Mouse (Mus musculus): ENCODE measurements around the gene Ap1m1. TPM values are rescaled to one million over a fixed set of nuclear protein-coding genes. Genes with fewer than 3 reads are reported as not detected.

Ap1m1 gene
- polyA plus RNA-seq, 1 experiment from 2014 or later, result 211 TPM

GRCm38 (mm10) chr8:72261019-72261418 is 21.2 kb downstream of the Ap1m1 start:
- Histone ChIP-seq H3K27ac (no peak overlapping the region), H3K36me3 (ENCODE audit: poor library complexity, severe bottlenecking) (peaks cover 9% of the 10 kb centered on the region), H3K27me3 (no peaks in the 10 kb centered on the region), H3K4me2 (no peak overlapping the region), H3K9me3 (replicated peaks) (no peaks in the 10 kb centered on the region), H3K4me3 (no peak overlapping the region), H3K9ac (no peak overlapping the region), H3K4me1 (no peaks in the 10 kb centered on the region)
- WGBS, result 32% methylated on average over 2 of the region's 2 CpGs
- ATAC-seq, result peak; percentile 67

DNA sequence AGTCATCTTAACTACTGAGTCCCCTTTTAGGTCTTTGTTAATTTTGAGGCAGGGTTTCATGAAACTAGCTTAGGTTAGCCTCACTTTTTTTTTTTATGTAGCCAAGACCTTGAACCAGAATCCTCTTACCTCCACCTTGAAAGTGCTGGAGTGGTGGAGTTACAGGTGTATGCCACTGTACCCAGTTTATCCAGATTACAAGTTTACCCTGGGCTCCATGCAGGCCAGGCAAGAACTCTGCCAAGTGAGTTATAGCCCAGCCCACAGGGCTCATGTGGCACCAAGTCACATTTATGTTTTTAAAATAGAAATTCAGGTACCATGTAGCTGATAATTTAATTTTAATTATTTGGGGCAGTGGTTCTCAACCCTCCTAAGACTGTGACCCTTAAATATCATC is 21.6 kb downstream of the Ap1m1 start:
- no peaks in the 10 kb centered on the region for H3K9me3 ChIP-seq (replicated peaks)
- H3K36me3 ChIP-seq (ENCODE audit: poor library complexity, severe bottlenecking), result peaks cover 9% of the 10 kb centered on the region
- H3K27me3 ChIP-seq, result no peaks in the 10 kb centered on the region
- no peak overlapping the region for H3K4me3 ChIP-seq
- H3K4me1 ChIP-seq, result no peaks in the 10 kb centered on the region
- H3K27ac ChIP-seq, result no peak overlapping the region
- ATAC-seq, result no peak
- no peak overlapping the region for H3K4me2 ChIP-seq
- H3K9ac ChIP-seq, result no peak overlapping the region

DNA sequence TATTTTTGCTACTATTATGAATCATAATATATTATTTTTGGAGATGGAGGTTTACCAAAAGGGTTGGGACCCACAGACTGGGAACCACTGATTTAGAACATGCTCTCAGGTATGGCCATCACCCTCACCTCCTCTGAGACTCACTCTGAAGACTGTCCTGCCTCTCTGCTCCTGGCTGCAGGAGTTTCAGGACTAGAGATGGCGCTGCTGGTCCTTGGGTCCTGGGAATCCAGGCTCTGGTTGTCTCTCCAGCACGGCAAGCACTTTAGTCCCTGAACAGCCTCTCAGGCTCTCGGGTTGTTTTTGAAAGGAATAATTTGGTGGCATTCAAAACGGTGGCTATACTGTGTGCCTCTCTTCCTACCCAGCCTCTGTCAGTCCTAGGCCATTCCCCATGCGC is 22.1 kb downstream of the Ap1m1 start:
- Histone ChIP-seq H3K36me3 (ENCODE audit: poor library complexity, severe bottlenecking) (peaks cover 5% of the 10 kb centered on the region), H3K4me3 (no peak overlapping the region), H3K9ac (no peak overlapping the region), H3K4me2 (no peak overlapping the region), H3K27ac (no peak overlapping the region), H3K4me1 (no peaks in the 10 kb centered on the region), H3K9me3 (replicated peaks) (0 out of 2 replicates have a peak, but pooled peaks cover 3% of the 10 kb centered on the region), H3K27me3 (no peaks in the 10 kb centered on the region)
- 44% methylated on average over 5 of the region's 5 CpGs for WGBS
- no peak for ATAC-seq

DNA sequence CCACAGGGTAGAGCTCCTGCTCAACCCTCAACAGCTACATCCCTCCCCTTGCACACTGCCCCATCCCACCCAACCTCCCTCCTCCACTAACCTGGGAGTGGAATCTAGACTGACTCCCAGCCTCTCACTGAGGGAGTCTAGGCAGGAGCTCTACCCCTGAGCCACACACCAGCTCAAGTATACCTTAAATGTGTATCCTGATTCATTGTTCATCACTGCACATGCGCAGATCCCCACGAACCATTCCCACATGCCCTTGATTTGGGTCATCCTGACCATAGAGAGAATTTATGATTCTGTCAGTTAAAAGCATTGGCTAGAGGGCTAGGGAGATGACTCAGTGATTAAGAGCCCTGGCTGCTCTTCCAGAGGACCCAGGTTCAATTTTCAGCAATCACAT is 22.9 kb downstream of the Ap1m1 start:
- WGBS, result 93% methylated on average over 2 of the region's 2 CpGs
- no peaks in the 10 kb centered on the region for H3K36me3 ChIP-seq (ENCODE audit: poor library complexity, severe bottlenecking)

DNA sequence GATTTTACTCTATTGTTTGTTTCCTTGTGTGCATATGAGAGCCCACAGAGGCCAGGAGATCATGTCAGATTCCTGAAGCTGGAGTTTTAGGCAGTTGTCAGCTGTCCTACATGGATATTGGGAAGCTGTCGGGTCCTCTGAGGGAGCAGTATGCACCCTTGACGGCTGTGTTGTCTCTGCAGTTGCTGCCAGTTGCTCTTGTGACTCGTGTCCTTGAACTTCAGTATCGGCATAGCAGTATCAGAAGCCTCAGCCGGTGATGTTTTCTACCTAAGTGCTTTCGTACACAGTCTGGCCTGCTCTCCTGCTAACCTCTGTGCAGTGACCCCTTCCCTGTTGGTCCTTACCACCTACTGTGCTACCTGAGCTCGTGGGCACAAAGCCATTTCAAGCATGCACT is 23.6 kb downstream of the Ap1m1 start:
- H3K4me2 ChIP-seq, result no peak overlapping the region
- H3K4me1 ChIP-seq, result no peaks in the 10 kb centered on the region
- no peak overlapping the region for H3K4me3 ChIP-seq
- H3K9ac ChIP-seq, result no peak overlapping the region
- H3K27me3 ChIP-seq, result no peaks in the 10 kb centered on the region
- 70% methylated on average over 7 of the region's 7 CpGs for WGBS
- no peaks in the 10 kb centered on the region for H3K36me3 ChIP-seq (ENCODE audit: poor library complexity, severe bottlenecking)
- no peak overlapping the region for H3K27ac ChIP-seq
- H3K9me3 ChIP-seq (replicated peaks), result 0 out of 2 replicates have a peak, but pooled peaks cover 4% of the 10 kb centered on the region
- no peak for ATAC-seq

More for the DNA sequence above, 22.9 kb downstream of the Ap1m1 start:
- no peaks in the 10 kb centered on the region for H3K4me1 ChIP-seq
- 0 out of 2 replicates have a peak, but pooled peaks cover 4% of the 10 kb centered on the region for H3K9me3 ChIP-seq (replicated peaks)
- no peak overlapping the region for H3K4me3 ChIP-seq
- no peak overlapping the region for H3K27ac ChIP-seq
- no peak for ATAC-seq
- no peaks in the 10 kb centered on the region for H3K27me3 ChIP-seq
- H3K9ac ChIP-seq, result no peak overlapping the region
- H3K4me2 ChIP-seq, result no peak overlapping the region

- WGBS, result 63% methylated on average over 6 of the region's 7 CpGs
- H3K27me3 ChIP-seq, result no peaks in the 10 kb centered on the region
- no peak for ATAC-seq
- no peak overlapping the region for H3K4me3 ChIP-seq
- H3K4me2 ChIP-seq, result no peak overlapping the region
- H3K9me3 ChIP-seq (replicated peaks), result 0 out of 2 replicates have a peak, but pooled peaks cover 4% of the 10 kb centered on the region
- H3K9ac ChIP-seq, result no peak overlapping the region
- H3K36me3 ChIP-seq (ENCODE audit: poor library complexity, severe bottlenecking), result no peaks in the 10 kb centered on the region
- no peaks in the 10 kb centered on the region for H3K4me1 ChIP-seq
- no peak overlapping the region for H3K27ac ChIP-seq
Measured at GRCm38 (mm10) chr8:72265342-72265741, 25.5 kb downstream of the Ap1m1 start.

DNA sequence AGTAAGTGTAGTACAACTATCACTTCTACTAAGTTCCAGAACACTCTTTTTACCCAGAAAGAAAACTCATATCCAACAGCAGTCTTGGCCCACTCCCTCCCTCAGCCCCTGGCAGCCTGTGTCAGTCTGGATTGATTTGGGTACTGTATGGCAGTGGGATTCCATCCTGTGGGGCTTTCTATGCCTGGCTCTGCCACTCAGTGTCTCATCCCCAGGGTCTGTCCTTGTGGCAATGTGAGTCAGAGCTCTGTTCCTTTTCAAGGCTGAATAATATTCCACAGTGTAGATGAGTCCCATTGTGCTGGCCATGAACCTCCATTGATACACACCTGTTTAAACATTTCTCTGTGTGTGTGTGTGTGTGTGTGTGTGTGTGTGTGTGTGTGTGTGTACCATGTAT is 26.9 kb downstream of the Ap1m1 start:
- Histone ChIP-seq H3K27ac (no peak overlapping the region), H3K4me1 (no peaks in the 10 kb centered on the region), H3K9ac (no peak overlapping the region), H3K9me3 (replicated peaks) (0 out of 2 replicates have a peak, but pooled peaks cover 4% of the 10 kb centered on the region), H3K4me3 (no peak overlapping the region), H3K27me3 (no peaks in the 10 kb centered on the region), H3K4me2 (no peak overlapping the region), H3K36me3 (ENCODE audit: poor library complexity, severe bottlenecking) (no peaks in the 10 kb centered on the region)
- no peak for ATAC-seq

GRCm38 (mm10) chr8:72267106-72267505 is 27.3 kb downstream of the Ap1m1 start:
- Histone ChIP-seq H3K9ac (no peak overlapping the region), H3K36me3 (ENCODE audit: poor library complexity, severe bottlenecking) (no peaks in the 10 kb centered on the region), H3K4me3 (no peak overlapping the region), H3K9me3 (replicated peaks) (0 out of 2 replicates have a peak, but pooled peaks cover 4% of the 10 kb centered on the region), H3K27me3 (no peaks in the 10 kb centered on the region), H3K4me2 (no peak overlapping the region), H3K27ac (no peak overlapping the region), H3K4me1 (no peaks in the 10 kb centered on the region)
- WGBS, result 98% methylated on average over 8 of the region's 8 CpGs
- ATAC-seq, result no peak

- H3K4me3 ChIP-seq, result no peak overlapping the region
- no peak for ATAC-seq
- H3K9ac ChIP-seq, result no peak overlapping the region
- no peaks in the 10 kb centered on the region for H3K4me1 ChIP-seq
- 89% methylated on average over 15 of the region's 15 CpGs for WGBS
- H3K27ac ChIP-seq, result no peak overlapping the region
- H3K4me2 ChIP-seq, result no peak overlapping the region
- H3K36me3 ChIP-seq (ENCODE audit: poor library complexity, severe bottlenecking), result no peaks in the 10 kb centered on the region
- 0 out of 2 replicates have a peak, but pooled peaks cover 4% of the 10 kb centered on the region for H3K9me3 ChIP-seq (replicated peaks)
- no peaks in the 10 kb centered on the region for H3K27me3 ChIP-seq
Measured at GRCm38 (mm10) chr8:72268356-72268755, 28.5 kb downstream of the Ap1m1 start.

- H3K4me1 ChIP-seq, result no peaks in the 10 kb centered on the region
Measured at GRCm38 (mm10) chr8:72270606-72271005, 30.8 kb downstream of the Ap1m1 start.

GRCm38 (mm10) chr8:72271051-72271660 is 31.3 kb downstream of the Ap1m1 start:
- WGBS, result 80% methylated on average over 11 of the region's 11 CpGs
- ATAC-seq, result no peak
- Histone ChIP-seq H3K27ac (no peak overlapping the region), H3K9me3 (replicated peaks) (0 out of 2 replicates have a peak, but pooled peaks cover 4% of the 10 kb centered on the region), H3K4me2 (no peak overlapping the region), H3K27me3 (no peaks in the 10 kb centered on the region), H3K4me3 (no peak overlapping the region), H3K9ac (no peak overlapping the region), H3K4me1 (no peaks in the 10 kb centered on the region), H3K36me3 (ENCODE audit: poor library complexity, severe bottlenecking) (no peaks in the 10 kb centered on the region)

More at GRCm38 (mm10) chr8:72270606-72271005, 30.8 kb downstream of the Ap1m1 start:
- no peak overlapping the region for H3K9ac ChIP-seq
- 85% methylated on average over 12 of the region's 12 CpGs for WGBS
- no peak overlapping the region for H3K4me2 ChIP-seq
- no peak overlapping the region for H3K4me3 ChIP-seq
- H3K9me3 ChIP-seq (replicated peaks), result 0 out of 2 replicates have a peak, but pooled peaks cover 4% of the 10 kb centered on the region
- H3K27me3 ChIP-seq, result no peaks in the 10 kb centered on the region
- H3K36me3 ChIP-seq (ENCODE audit: poor library complexity, severe bottlenecking), result no peaks in the 10 kb centered on the region
- ATAC-seq, result no peak
- H3K27ac ChIP-seq, result no peak overlapping the region

GRCm38 (mm10) chr8:72271691-72272090 is 31.9 kb downstream of the Ap1m1 start:
- no peak overlapping the region for H3K4me3 ChIP-seq
- no peak overlapping the region for H3K4me2 ChIP-seq
- H3K9ac ChIP-seq, result no peak overlapping the region
- H3K4me1 ChIP-seq, result no peaks in the 10 kb centered on the region
- 0 out of 2 replicates have a peak, but pooled peaks cover 2% of the 10 kb centered on the region for H3K9me3 ChIP-seq (replicated peaks)
- no peaks in the 10 kb centered on the region for H3K27me3 ChIP-seq
- no peaks in the 10 kb centered on the region for H3K36me3 ChIP-seq (ENCODE audit: poor library complexity, severe bottlenecking)
- no peak overlapping the region for H3K27ac ChIP-seq
- ATAC-seq, result no peak
- 79% methylated on average over 3 of the region's 3 CpGs for WGBS

- Histone ChIP-seq H3K27me3 (peaks cover 3% of the 10 kb centered on the region; the same call in 1 of the 2 replicates), H3K27ac (no peak overlapping the region), H3K9me3 (replicated peaks) (no peaks in the 10 kb centered on the region), H3K36me3 (ENCODE audit: poor library complexity, severe bottlenecking) (no peaks in the 10 kb centered on the region), H3K4me1 (no peaks in the 10 kb centered on the region), H3K9ac (no peak overlapping the region), H3K4me2 (no peak overlapping the region), H3K4me3 (no peak overlapping the region)
- ATAC-seq, result no peak
- 8% methylated on average over 3 of the region's 3 CpGs for WGBS
Measured at GRCm38 (mm10) chr8:72272361-72272760, 32.5 kb downstream of the Ap1m1 start.

Measured in forebrain, embryonic 13.5 days (tissue).